Mouse (Mus musculus) heart, adult 2 months (tissue): ENCODE data around the gene Cutal.

ENCODE experiments used
- CTCF ChIP-seq: fragments of 200-600 bp; IDR thresholded peaks from 2 replicates; pipeline ENCODE4 v1.8.1; 2022; ENCODE audit warnings: antibody characterized with exemption, mild to moderate bottlenecking, moderate library complexity
- EP300 ChIP-seq: fragments of 200-500 bp; IDR thresholded peaks from 2 replicates; pipeline ENCODE4 v1.6.1; 2011; ENCODE audit warnings: low read depth, low read length, control low read depth; ENCODE audit not compliant: insufficient read depth

- TF ChIP-seq CTCF = no peak
- TF ChIP-seq EP300 = no peak
These were observed 32.2 kb downstream of the Cutal start for GRCm38 (mm10) chr2:34906426-34906825.
